Mouse (Mus musculus) layer of hippocampus, adult 9-11 months (tissue): Measurements from ENCODE around the gene Nrsn1.
"Not testable (repeated sequence)": the region's sequence is repeated elsewhere in the genome, so short reads cannot be mapped to it uniquely, and the experiment has no call there.

Experiments
- DNase-seq: peaks from one replicate; pipeline ENCODE4 v3.0.0; 2022

Gene Nrsn1

DNA sequence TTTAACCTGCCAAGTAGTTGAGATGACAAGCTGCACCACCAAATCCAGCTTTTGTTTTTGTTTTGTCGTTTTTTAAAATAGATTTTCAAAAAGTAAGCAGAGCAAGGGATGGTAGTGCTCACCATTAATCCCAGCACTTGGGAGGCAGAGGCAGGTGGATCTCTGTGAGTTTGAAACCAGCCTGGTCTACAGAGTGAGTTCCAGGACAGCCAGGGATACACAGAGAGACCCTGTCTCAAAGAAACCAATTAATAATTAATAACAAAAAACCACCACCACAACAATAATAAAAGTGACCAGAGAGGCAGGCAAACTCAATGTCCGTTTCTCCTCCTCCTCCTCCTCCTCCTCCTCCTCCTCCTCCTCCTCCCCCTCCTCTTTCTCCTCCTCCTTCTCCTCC lies at the start of gene Nrsn1:
TSS of gene Nrsn1 (minus strand) at position 101 of the 400 bp plus-strand sequence.
- not testable (repeated sequence) for DNase-seq

DNA sequence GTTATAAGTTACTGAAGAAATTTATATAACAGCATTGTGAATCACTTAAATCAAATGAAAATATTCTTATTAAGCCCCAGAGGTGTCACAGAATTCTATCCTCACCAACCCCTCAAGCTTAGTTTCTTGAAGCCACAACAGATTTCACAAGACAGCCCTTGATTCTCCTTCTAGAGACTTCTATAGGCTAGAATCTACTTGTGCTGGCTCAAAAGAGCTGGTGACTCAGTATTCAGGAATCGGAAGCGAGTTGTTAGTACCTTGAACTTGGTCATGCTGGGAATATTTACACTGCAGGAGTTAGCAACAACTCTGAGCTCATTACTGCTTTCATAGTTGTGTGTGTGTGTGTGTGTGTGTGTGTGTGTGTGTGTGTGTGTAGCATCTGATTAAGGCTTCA lies 41.8 kb upstream of the Nrsn1 start:
- no peak for DNase-seq

DNA sequence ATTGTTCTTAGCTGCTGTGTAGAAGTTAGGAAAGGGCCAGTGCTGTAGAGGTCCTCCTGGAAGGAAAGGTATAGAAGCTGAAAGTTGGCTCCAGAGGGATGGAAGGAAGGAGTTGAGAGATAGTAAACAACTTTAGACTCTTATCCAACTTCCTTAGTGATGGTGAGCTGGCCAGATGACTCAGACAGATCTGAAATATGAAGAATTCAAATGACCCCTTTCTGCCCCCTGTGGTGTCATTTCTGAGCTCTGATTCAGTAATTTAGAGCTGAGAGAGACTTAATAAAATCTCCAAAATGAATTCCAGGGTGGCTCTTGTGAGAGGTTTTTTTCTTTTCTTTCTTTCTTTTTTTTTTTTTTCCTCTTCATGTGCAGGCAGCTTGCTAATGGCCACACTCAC lies 39.8 kb upstream of the Nrsn1 start:
- no peak for DNase-seq

DNA sequence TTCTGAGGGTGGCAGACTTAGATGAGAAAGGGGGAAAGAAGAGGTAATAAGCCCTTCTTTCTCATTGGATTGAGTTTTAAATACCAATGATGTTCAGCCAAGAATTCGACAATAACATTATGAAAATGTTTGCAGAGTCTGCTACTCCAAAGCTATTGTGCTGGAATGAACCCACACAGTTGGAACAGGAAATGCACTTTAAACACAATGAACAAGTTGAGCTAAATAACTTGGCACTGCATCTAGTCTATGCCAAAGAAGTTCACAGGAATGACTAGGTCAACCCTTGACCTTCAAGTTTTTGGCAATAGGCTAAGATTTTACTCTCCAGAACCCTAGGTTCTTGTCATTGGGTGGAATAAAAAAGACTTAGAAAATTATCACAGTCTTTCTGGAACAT lies 18.4 kb upstream of the Nrsn1 start:
- no peak for DNase-seq

DNA sequence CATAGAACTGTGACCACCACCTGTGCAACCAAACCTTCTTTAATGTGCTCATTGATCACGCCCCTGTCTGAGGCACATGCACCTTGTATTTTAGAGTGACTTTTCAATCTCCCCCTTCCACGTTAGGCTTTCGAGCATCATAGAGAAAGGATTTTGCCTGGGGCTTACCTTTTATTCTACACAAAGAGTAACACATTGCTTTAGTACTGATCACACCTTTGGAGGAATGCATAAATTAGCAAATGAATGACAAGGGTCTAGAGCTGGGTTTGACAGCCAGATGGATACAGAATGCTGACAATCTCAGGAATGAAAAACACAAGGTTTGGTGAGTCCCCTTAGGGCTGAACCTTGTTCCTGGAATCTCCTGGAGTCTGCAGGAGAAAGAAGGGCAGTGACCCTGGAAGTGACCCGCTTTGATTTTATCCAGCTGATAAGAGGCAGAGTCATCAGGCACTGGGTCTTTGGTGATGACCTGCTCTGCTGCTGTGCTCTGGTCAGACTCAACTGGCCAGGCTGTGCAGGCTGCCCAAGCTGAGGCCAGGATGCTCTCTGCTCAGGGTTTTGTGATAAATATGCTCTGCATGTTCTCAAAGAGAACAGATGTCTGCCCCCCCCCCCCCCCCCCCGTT lies 4.7 kb upstream of the Nrsn1 start:
- no peak for DNase-seq

DNA sequence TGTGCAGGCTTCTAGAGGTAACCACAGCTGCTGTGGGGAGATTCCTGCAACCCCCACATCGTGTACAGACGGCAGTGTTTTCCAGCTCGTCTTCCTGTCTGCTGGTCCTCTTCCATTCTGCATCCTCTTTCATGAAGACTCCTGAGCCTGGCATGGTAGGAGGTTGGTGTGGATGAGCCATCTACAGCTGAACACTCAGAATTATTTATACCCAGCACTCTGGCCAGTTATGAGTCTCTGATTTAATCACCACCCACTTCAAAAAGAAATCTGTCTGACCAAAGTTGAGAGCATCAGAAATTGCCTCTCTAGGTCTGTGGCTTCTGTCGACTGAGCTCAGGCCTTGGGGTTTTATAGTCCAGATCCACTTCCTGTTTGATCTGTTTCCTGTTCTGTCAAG lies 1.9 kb upstream of the Nrsn1 start:
- DNase-seq: no peak

DNA sequence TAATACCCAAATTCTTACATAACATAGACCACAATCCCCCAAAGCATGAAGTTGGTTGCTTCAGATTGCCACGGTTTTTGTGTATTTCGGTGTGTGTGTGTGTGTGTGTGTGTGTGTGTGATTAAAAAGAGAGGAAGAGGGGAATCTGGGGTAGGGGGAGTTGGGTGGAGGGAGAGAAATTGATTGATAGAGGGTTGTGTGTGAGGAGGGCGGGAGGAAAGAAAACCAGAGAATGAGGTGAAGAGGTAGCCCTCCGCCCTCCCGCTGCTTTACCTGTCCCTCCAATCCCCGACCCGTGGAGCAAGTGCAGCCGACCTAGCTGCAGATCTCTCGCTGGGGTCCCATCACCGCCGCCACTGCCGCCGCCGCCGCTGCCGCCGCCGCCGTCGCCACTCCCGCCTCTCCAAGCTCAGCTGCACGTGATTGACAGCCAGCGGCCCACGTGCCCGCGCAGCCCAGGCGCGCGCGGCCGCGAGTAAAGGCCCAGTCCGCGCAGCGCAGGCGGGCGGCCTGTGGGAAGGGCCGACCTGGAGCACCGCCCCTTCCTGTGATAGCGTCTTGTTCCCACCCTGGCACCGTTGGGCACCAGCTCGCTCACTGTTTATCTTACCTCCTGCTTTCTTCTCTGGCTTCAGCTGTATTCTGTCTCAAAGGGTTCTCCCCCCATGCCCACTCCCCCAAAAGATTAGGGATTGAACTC lies 583 bp downstream of the Nrsn1 start:
- DNase-seq: peak; percentile 65

DNA sequence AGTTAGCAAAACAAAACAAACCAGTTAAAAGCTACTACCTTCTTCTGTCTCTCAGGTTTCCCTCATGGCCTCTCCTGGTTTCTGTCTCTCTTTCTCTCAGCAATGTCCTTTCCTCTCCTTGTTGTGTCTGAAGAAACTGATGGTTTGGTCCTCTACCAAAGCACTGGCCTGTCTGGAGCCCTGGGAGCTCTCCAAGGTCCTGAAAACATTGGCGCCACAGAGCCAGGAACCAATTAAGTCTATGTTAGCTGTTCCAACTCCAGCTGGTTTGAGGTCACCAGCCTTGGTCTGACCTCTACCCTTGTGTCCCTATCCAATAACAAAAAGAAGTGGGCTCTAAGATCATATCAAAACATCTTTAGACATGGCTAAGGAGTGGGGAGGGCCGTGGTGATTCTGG lies 1.3 kb downstream of the Nrsn1 start:
- DNase-seq: peak; percentile 13

DNA sequence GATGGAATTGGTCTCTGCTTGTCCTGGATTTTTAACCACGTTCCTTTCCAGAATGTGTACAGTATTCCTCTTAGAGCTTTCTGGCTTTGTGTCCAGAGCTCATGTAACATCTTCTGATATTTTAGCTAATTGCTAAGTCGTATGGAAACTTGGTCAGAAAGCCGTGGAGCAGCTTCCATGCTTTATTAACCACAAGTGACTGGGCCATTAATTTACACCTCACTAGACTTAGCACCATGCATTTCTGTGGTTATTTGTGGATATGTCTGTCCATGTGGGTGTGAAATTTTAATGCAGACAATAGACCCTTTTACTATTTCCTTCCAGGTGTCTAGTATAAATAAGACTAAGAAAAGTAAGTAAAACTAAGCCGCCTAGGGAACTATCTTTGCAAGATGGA lies 7.6 kb downstream of the Nrsn1 start:
- DNase-seq: no peak

DNA sequence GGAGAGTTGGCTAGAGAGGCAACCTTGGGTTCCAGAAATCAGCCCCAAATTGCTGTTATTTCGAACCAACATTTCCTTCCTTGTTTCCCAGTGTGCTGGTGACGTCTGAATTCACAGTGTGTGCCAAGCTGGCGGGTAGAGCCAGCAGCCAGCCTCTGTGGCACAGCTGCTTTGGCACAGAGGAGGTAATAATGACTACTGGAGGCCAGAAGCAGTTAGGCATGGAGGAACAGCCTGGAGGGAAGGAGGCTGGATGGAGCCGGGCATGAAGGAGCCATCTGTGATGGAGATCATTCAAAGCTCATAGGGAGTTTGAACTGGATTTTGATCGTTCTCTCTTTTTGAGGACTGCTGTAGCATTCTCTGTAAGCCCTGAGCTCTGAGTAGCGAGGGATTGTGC lies 12.7 kb downstream of the Nrsn1 start:
- no peak for DNase-seq

DNA sequence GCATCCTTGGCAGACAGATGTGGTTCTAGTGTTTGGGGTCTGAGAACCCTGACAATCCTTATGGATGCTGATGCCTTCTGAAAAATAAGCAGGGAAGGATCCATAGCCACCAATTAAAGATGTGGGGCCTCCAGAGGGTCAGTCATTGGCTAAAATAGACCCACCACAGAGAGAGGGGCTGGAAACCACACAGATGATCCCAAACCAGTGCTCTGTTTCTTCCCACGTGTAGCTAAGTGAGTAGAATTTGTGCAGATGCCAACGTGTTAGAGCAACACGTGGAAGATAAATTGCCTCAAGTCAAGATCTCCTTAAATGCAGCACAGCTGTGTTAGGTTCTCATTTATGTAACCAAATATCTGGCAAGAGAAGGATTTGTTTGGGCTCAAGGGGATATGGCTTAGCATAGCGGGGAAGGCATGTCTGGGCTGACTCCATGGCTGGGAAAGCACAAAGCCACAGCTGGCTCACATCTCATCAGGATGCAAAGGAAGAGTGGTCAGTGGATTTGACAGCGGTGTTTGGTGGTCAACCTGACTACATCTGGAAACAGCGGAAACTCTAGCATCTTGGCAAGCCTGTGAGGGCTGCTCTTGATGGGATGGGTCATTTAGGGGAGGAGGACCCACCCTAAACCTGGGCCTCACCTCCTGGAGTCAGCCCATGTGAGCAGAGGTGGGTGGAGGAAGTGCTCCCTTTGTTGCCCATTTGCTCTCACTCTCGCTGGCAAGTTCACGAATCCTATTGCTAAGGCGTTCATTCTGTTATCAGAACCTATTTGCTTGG lies 15.6 kb downstream of the Nrsn1 start:
- DNase-seq: no peak

DNA sequence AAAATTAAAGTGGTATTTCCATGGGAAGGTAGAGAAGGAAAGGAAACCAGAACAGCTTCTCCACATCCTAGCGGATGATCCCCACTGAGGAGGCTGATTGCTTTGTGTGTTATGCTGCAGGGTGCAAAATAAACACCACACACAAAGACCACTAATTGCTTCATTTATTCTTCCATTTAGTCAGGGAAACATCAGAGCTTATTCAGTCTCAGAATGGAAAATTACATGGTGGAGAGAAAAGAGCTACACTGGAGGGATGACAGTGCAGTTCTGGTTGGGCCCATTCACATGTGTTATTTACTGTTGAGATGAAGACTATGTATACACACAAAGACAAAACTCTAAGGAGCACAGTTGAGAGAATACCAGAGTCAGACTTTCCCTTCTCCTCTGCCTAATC lies 18.4 kb downstream of the Nrsn1 start:
- no peak for DNase-seq

DNA sequence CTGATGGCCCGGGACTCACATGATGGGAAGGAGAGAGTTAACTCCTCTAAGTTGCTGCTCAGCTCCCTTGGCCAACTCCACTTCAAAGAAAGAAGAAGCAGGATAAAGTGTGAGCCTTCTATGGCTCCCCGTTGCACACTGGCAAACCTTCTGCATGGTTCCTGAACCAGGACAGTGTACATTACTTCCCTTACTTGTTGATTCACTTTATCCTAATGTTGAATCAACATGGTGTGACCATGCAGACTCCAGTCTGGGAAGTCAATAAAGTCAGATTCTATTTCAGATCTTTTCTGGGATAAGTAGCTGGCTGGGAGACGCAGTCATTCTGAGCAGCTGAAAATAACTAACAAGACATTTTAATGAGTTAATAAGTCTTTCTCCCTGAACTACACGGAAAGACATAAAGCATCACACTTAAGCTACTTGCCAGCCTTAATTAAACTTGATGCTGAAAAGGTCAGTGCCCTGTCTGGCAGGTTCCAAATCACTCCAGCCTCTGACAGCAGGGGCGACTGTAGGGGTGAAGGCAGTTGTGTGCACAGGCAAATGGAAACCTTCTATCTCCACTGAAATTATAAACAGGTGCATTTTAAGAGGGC lies 50.0 kb downstream of the Nrsn1 start:
- DNase-seq: no peak

DNA sequence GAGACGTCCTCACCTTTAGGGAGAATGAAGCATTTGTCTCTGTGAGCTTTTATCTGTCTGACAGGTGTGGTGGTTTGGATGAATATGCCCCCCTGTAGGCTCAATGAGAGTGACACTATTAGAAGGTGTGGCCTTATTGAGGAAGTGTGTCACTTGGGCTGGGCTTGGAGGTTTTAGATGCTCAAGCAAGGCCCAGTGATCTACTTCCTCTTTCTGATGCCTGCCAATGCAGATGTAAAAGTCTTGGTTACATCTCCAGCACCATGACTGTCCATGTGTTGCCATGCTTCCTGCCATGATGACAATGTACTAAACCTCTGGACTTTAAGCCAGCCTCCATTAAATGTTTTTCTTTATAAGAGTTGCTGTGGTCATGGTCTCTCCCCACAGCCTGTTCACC lies 51.9 kb downstream of the Nrsn1 start:
- no peak for DNase-seq

DNA sequence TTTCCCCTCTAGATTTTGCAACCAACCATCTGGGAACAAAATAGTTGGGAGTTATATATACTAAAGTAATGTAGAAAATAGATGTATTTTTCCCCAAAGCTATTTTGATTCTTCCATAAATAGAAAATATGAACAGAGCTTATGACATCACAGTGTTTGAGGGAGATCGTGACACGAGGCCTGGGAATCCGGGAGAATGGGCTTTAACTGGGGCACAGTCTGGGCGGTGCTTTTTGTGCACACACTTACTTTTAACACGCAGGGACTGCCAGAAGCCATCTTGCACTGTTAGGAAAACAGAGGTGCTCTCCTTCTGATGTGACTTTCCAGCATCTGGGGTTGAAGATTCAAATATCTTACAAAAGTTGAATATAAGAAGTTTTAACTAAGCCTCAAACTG lies 63.4 kb downstream of the Nrsn1 start:
- DNase-seq: no peak
